Mouse (Mus musculus): ENCODE results near the gene Slc27a3. TPM values are rescaled to one million over a fixed set of nuclear protein-coding genes. Genes with fewer than 3 reads are reported as not detected.

The Slc27a3 gene
- polyA plus RNA-seq, 1 experiment from 2014 or later, result 20.7 TPM

- Histone ChIP-seq H3K36me3 (ENCODE audit: control insufficient read depth, insufficient read depth, low read length) (no peaks in the 10 kb centered on the region), H3K9ac (ENCODE audit: low read length) (no peak overlapping the region), H3K9me3 (ENCODE audit: control insufficient read depth, low read length) (no peaks in the 10 kb centered on the region), H3K27ac (ENCODE audit: low read length) (no peak overlapping the region), H3K4me1 (replicated peaks; ENCODE audit: control insufficient read depth, insufficient read depth, low read length) (peaks cover 23% of the 10 kb centered on the region), H3K4me2 (ENCODE audit: low read depth, low read length) (no peak overlapping the region), H3K27me3 (ENCODE audit: control insufficient read depth, insufficient read depth, low read depth, low read length) (no peaks in the 10 kb centered on the region), H3K4me3 (ENCODE audit: low read length) (no peak overlapping the region)
- ATAC-seq (ENCODE audit: low read depth), result no peak
- 23% methylated on average over 7 of the region's 7 CpGs for WGBS
These were observed 4.8 kb downstream of the Slc27a3 start for GRCm38 (mm10) chr3:90384851-90385375.

GRCm38 (mm10) chr3:90383690-90384089, 6.0 kb downstream of the Slc27a3 start:
- Histone ChIP-seq H3K4me2 (ENCODE audit: low read depth, low read length) (no peak overlapping the region), H3K27ac (ENCODE audit: low read length) (no peak overlapping the region; the same call in 1 of the 2 replicates), H3K4me1 (replicated peaks; ENCODE audit: control insufficient read depth, insufficient read depth, low read length) (peaks cover 19% of the 10 kb centered on the region), H3K27me3 (ENCODE audit: control insufficient read depth, insufficient read depth, low read depth, low read length) (no peaks in the 10 kb centered on the region), H3K9me3 (ENCODE audit: control insufficient read depth, low read length) (no peaks in the 10 kb centered on the region), H3K36me3 (ENCODE audit: control insufficient read depth, insufficient read depth, low read length) (no peaks in the 10 kb centered on the region), H3K9ac (ENCODE audit: low read length) (no peak overlapping the region), H3K4me3 (ENCODE audit: low read length) (no peak overlapping the region)
- WGBS, result 80% methylated on average over 4 of the region's 4 CpGs
- ATAC-seq (ENCODE audit: low read depth), result no peak

- no peak overlapping the region for H3K9ac ChIP-seq (ENCODE audit: low read length)
- no peak overlapping the region for H3K4me3 ChIP-seq (ENCODE audit: low read length)
- H3K4me1 ChIP-seq (replicated peaks; ENCODE audit: control insufficient read depth, insufficient read depth, low read length), result peaks cover 3% of the 10 kb centered on the region
- H3K27ac ChIP-seq (ENCODE audit: low read length), result no peak overlapping the region
- WGBS, result 59% methylated on average over 11 of the region's 11 CpGs
- no peaks in the 10 kb centered on the region for H3K9me3 ChIP-seq (ENCODE audit: control insufficient read depth, low read length)
- H3K4me2 ChIP-seq (ENCODE audit: low read depth, low read length), result no peak overlapping the region
- no peaks in the 10 kb centered on the region for H3K36me3 ChIP-seq (ENCODE audit: control insufficient read depth, insufficient read depth, low read length)
- no peak for ATAC-seq (ENCODE audit: low read depth)
- no peaks in the 10 kb centered on the region for H3K27me3 ChIP-seq (ENCODE audit: control insufficient read depth, insufficient read depth, low read depth, low read length)
These were observed 8.0 kb downstream of the Slc27a3 start for GRCm38 (mm10) chr3:90381727-90382126.

GRCm38 (mm10) chr3:90378496-90378895, 11.2 kb downstream of the Slc27a3 start:
- H3K4me2 ChIP-seq (ENCODE audit: low read depth, low read length), result no peak overlapping the region
- H3K27me3 ChIP-seq (ENCODE audit: control insufficient read depth, insufficient read depth, low read depth, low read length), result no peaks in the 10 kb centered on the region
- no peaks in the 10 kb centered on the region for H3K36me3 ChIP-seq (ENCODE audit: control insufficient read depth, insufficient read depth, low read length)
- WGBS, result 62% methylated on average over 5 of the region's 5 CpGs
- no peaks in the 10 kb centered on the region for H3K9me3 ChIP-seq (ENCODE audit: control insufficient read depth, low read length)
- no peak overlapping the region for H3K4me3 ChIP-seq (ENCODE audit: low read length)
- no peak overlapping the region for H3K9ac ChIP-seq (ENCODE audit: low read length)
- no peak for ATAC-seq (ENCODE audit: low read depth)
- no peaks in the 10 kb centered on the region for H3K4me1 ChIP-seq (replicated peaks; ENCODE audit: control insufficient read depth, insufficient read depth, low read length)
- no peak overlapping the region for H3K27ac ChIP-seq (ENCODE audit: low read length)

- Histone ChIP-seq H3K9me3 (ENCODE audit: control insufficient read depth, low read length) (no peaks in the 10 kb centered on the region), H3K4me1 (replicated peaks; ENCODE audit: control insufficient read depth, insufficient read depth, low read length) (no peaks in the 10 kb centered on the region), H3K27ac (ENCODE audit: low read length) (no peak overlapping the region), H3K9ac (ENCODE audit: low read length) (no peak overlapping the region; the same call in 1 of the 2 replicates), H3K36me3 (ENCODE audit: control insufficient read depth, insufficient read depth, low read length) (no peaks in the 10 kb centered on the region), H3K4me2 (ENCODE audit: low read depth, low read length) (no peak overlapping the region), H3K27me3 (ENCODE audit: control insufficient read depth, insufficient read depth, low read depth, low read length) (no peaks in the 10 kb centered on the region), H3K4me3 (ENCODE audit: low read length) (no peak overlapping the region)
- peak; percentile 32; the same call in 1 of the 2 replicates for ATAC-seq (ENCODE audit: low read depth)
- WGBS, result 46% methylated on average over 1 of the region's 1 CpGs
These were observed 13.5 kb downstream of the Slc27a3 start for GRCm38 (mm10) chr3:90376247-90376585.

- Histone ChIP-seq H3K9me3 (ENCODE audit: control insufficient read depth, low read length) (no peaks in the 10 kb centered on the region), H3K27ac (ENCODE audit: low read length) (no peak overlapping the region), H3K4me3 (ENCODE audit: low read length) (no peak overlapping the region), H3K36me3 (ENCODE audit: control insufficient read depth, insufficient read depth, low read length) (no peaks in the 10 kb centered on the region), H3K27me3 (ENCODE audit: control insufficient read depth, insufficient read depth, low read depth, low read length) (no peaks in the 10 kb centered on the region), H3K4me1 (replicated peaks; ENCODE audit: control insufficient read depth, insufficient read depth, low read length) (no peaks in the 10 kb centered on the region), H3K9ac (ENCODE audit: low read length) (no peak overlapping the region; the same call in 1 of the 2 replicates), H3K4me2 (ENCODE audit: low read depth, low read length) (no peak overlapping the region)
- ATAC-seq (ENCODE audit: low read depth), result no peak
- 58% methylated on average over 3 of the region's 3 CpGs for WGBS
These were observed 14.0 kb downstream of the Slc27a3 start for GRCm38 (mm10) chr3:90375562-90376246.

GRCm38 (mm10) chr3:90374368-90374767, 15.4 kb downstream of the Slc27a3 start:
- Histone ChIP-seq H3K4me3 (ENCODE audit: low read length) (no peak overlapping the region), H3K4me2 (ENCODE audit: low read depth, low read length) (no peak overlapping the region), H3K9me3 (ENCODE audit: control insufficient read depth, low read length) (no peaks in the 10 kb centered on the region), H3K4me1 (replicated peaks; ENCODE audit: control insufficient read depth, insufficient read depth, low read length) (no peaks in the 10 kb centered on the region), H3K27me3 (ENCODE audit: control insufficient read depth, insufficient read depth, low read depth, low read length) (no peaks in the 10 kb centered on the region), H3K9ac (ENCODE audit: low read length) (no peak overlapping the region), H3K27ac (ENCODE audit: low read length) (no peak overlapping the region), H3K36me3 (ENCODE audit: control insufficient read depth, insufficient read depth, low read length) (no peaks in the 10 kb centered on the region)
- WGBS, result 58% methylated on average over 4 of the region's 4 CpGs
- ATAC-seq (ENCODE audit: low read depth), result no peak

GRCm38 (mm10) chr3:90373432-90374028, 16.2 kb downstream of the Slc27a3 start:
- H3K36me3 ChIP-seq (ENCODE audit: control insufficient read depth, insufficient read depth, low read length), result no peaks in the 10 kb centered on the region
- H3K27ac ChIP-seq (ENCODE audit: low read length), result no peak overlapping the region
- peak; percentile 79 for ATAC-seq (ENCODE audit: low read depth)
- no peak overlapping the region for H3K4me3 ChIP-seq (ENCODE audit: low read length)
- H3K9ac ChIP-seq (ENCODE audit: low read length), result no peak overlapping the region
- no peaks in the 10 kb centered on the region for H3K9me3 ChIP-seq (ENCODE audit: control insufficient read depth, low read length)
- no peaks in the 10 kb centered on the region for H3K27me3 ChIP-seq (ENCODE audit: control insufficient read depth, insufficient read depth, low read depth, low read length)
- 26% methylated on average over 4 of the region's 4 CpGs for WGBS
- no peaks in the 10 kb centered on the region for H3K4me1 ChIP-seq (replicated peaks; ENCODE audit: control insufficient read depth, insufficient read depth, low read length)
- no peak overlapping the region for H3K4me2 ChIP-seq (ENCODE audit: low read depth, low read length)

GRCm38 (mm10) chr3:90372817-90373216, 16.9 kb downstream of the Slc27a3 start:
- H3K9ac ChIP-seq (ENCODE audit: low read length), result no peak overlapping the region
- no peak overlapping the region for H3K4me3 ChIP-seq (ENCODE audit: low read length)
- WGBS, result 47% methylated on average over 5 of the region's 5 CpGs
- H3K27ac ChIP-seq (ENCODE audit: low read length), result no peak overlapping the region
- ATAC-seq (ENCODE audit: low read depth), result peak; percentile 56; the same call in 1 of the 2 replicates
- H3K36me3 ChIP-seq (ENCODE audit: control insufficient read depth, insufficient read depth, low read length), result no peaks in the 10 kb centered on the region
- H3K27me3 ChIP-seq (ENCODE audit: control insufficient read depth, insufficient read depth, low read depth, low read length), result no peaks in the 10 kb centered on the region
- no peaks in the 10 kb centered on the region for H3K9me3 ChIP-seq (ENCODE audit: control insufficient read depth, low read length)
- H3K4me2 ChIP-seq (ENCODE audit: low read depth, low read length), result no peak overlapping the region
- H3K4me1 ChIP-seq (replicated peaks; ENCODE audit: control insufficient read depth, insufficient read depth, low read length), result no peaks in the 10 kb centered on the region
